Mouse (Mus musculus): ENCODE results near the gene Cep128.

- TF ChIP-seq CTCF (IDR thresholded peaks at IDR 0.05; ENCODE audit: low read depth) (no peak), EP300 (IDR thresholded peaks at IDR 0.05; ENCODE audit: low read depth) (no peak)
These were observed 119.3 kb downstream of the Cep128 start for GRCm38 (mm10) chr12:91264828-91265355.

All from heart, postnatal 0 days (tissue).